Mouse (Mus musculus) midbrain, postnatal 0 days (tissue): ENCODE results near the gene Snx32. TPM values are rescaled to one million over a fixed set of nuclear protein-coding genes. Genes with fewer than 3 reads are reported as not detected.
"Not testable (repeated sequence)": the region's sequence is repeated elsewhere in the genome, so short reads cannot be mapped to it uniquely, and the experiment has no call there.

Experiments
- ATAC-seq: fragments of 200-750 bp; cut with Nextera tagmentation; 2 replicates; pipeline ENCODE4 v1.8.0; 2017; ENCODE audit warnings: moderate number of reproducible peaks, mild to moderate bottlenecking, moderate TSS enrichment, moderate library complexity; ENCODE audit not compliant: low FRiP score
- DNase-seq: peaks from one replicate; pipeline ENCODE4 v3.0.0-alpha.2; 2015; ENCODE audit warnings: low spot score
- H3K27ac ChIP-seq: fragments of 300-500 bp; sonication (generic); 2 replicates; pipeline ENCODE4 v1.5.1; 2014; ENCODE audit warnings: low read depth, mild to moderate bottlenecking, low read length, mixed read lengths
- H3K27me3 ChIP-seq: fragments of 300-500 bp; sonication (generic); 2 replicates; pipeline ENCODE4 v1.6.1; 2014; ENCODE audit warnings: low read length, control low read depth, mixed read lengths; ENCODE audit not compliant: insufficient read depth
- H3K36me3 ChIP-seq: fragments of 300-500 bp; sonication (generic); 2 replicates; pipeline ENCODE4 v1.6.1; 2014; ENCODE audit warnings: low read length, control low read depth, mixed read lengths; ENCODE audit not compliant: insufficient read depth
- H3K4me1 ChIP-seq: fragments of 300-500 bp; sonication (generic); 2 replicates; pipeline ENCODE4 v1.6.1; 2014; ENCODE audit warnings: mild to moderate bottlenecking, control low read depth, antibody characterized with exemption, low read length, mixed read lengths; ENCODE audit not compliant: insufficient read depth
- H3K4me2 ChIP-seq: fragments of 300-500 bp; sonication (generic); 2 replicates; pipeline ENCODE4 v1.6.1; 2014; ENCODE audit warnings: low read depth, mild to moderate bottlenecking, low read length, mixed read lengths; ENCODE audit not compliant: poor library complexity, severe bottlenecking
- H3K4me3 ChIP-seq: fragments of 300-500 bp; sonication (generic); 2 replicates; pipeline ENCODE4 v1.5.1; 2014; ENCODE audit warnings: low read depth, mild to moderate bottlenecking, low read length, moderate library complexity
- H3K9ac ChIP-seq: fragments of 300-500 bp; sonication (generic); replicated peaks from 2 replicates; pipeline ENCODE4 v1.6.1; 2014; ENCODE audit warnings: mild to moderate bottlenecking, low read length, moderate library complexity, mixed read lengths; ENCODE audit not compliant: poor library complexity, severe bottlenecking
- H3K9me3 ChIP-seq: fragments of 300-500 bp; sonication (generic); 2 replicates; pipeline ENCODE4 v1.6.1; 2016; ENCODE audit warnings: low read length, control low read depth
- CTCF ChIP-seq: IDR thresholded peaks from 2 replicates; pipeline ENCODE4 v1.5.1; 2016; ENCODE audit warnings: antibody characterized with exemption, mild to moderate bottlenecking
- WGBS: fragments of 180-500 bp; shearing (Covaris S2); extraction: QIAGEN DNeasy Blood & Tissue Kit; methylation state at CpG from one replicate; pipeline ENCODE4 v1.1.7; 2014; 5-methylcytosine and 5-hydroxymethylcytosine counted together
- polyA plus RNA-seq: library from polyadenylated mRNA; unstranded; fragments of >200 nt; fragmentation: Nextera tagmentation; extraction: Ambion mirVana; gene quantifications from 2 replicates; pipeline ENCODE4 v1.2.1, GENCODE M21; 2015
- total RNA-seq: library from RNA; depleted of rRNA; stranded (reverse); fragments of >200 nt; gene quantifications from 2 replicates; pipeline ENCODE4 v1.2.3, GENCODE M21; 2014

The Snx32 gene
- total and polyA plus RNA-seq, 2 experiments from 2014 or later = 86.2 to 88.7 TPM

DNA sequence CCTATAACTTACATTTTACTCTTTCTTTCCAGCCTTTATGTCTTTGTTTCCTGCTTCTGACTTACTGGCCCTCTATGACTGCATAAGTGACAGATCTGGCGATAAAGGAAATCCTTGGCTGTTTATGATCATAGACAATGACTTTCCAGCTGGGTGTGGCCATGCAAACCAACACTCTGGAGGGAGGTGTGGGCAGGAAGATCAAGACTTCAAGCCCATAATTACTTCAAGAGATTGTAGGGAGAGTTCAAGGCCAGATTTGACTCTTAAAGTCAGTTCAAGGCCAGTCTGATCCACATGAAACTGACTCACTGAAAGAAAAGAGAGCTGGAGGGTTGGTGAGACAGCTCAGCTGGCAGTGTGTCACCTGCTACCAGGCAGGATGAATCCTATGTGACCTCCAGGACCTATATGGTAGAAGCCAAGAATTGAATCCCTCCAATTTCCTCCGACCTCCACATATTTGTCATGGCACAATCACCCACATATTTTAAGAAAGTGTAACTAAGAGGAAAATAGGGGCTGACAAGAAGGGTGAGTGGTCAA lies 9.9 kb downstream of the Snx32 start:
- Histone ChIP-seq H3K4me2 (no peak overlapping the region), H3K4me3 (no peak overlapping the region), H3K27me3 (no peaks in the 10 kb centered on the region), H3K4me1 (no peaks in the 10 kb centered on the region), H3K9ac (no peak overlapping the region), H3K36me3 (peaks cover 29% of the 10 kb centered on the region; the same call in 1 of the 2 replicates), H3K9me3 (no peaks in the 10 kb centered on the region), H3K27ac (no peak overlapping the region)
- TF ChIP-seq CTCF = no peak
- DNase-seq (no peak), ATAC-seq (no peak)
- WGBS = 90% methylated on average over 2 of the region's 2 CpGs

DNA sequence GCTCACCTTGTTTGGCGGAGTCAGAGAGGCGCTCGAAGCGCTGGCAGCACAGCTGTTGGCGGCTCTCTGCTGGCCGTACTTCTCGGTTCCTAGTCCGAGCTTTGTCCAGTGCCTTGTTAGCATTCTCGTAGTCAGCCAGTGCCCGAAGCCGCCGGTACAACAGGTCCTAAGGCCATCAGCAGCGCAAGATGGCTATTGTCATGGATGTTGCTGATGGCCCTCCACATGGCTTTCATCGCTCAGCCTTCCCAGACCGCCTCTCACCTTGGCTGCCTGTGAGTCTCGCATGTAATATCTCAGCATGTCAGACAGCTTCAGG lies 14.3 kb downstream of the Snx32 start:
- Histone ChIP-seq H3K4me2 (no peak overlapping the region), H3K9ac (no peak overlapping the region), H3K4me3 (no peak overlapping the region), H3K9me3 (no peaks in the 10 kb centered on the region), H3K27me3 (no peaks in the 10 kb centered on the region), H3K27ac (no peak overlapping the region), H3K4me1 (no peaks in the 10 kb centered on the region), H3K36me3 (peaks cover 47% of the 10 kb centered on the region)
- DNase-seq = no peak
- TF ChIP-seq CTCF = no peak
- ATAC-seq = no peak
- WGBS = 89% methylated on average over 16 of the region's 16 CpGs

DNA sequence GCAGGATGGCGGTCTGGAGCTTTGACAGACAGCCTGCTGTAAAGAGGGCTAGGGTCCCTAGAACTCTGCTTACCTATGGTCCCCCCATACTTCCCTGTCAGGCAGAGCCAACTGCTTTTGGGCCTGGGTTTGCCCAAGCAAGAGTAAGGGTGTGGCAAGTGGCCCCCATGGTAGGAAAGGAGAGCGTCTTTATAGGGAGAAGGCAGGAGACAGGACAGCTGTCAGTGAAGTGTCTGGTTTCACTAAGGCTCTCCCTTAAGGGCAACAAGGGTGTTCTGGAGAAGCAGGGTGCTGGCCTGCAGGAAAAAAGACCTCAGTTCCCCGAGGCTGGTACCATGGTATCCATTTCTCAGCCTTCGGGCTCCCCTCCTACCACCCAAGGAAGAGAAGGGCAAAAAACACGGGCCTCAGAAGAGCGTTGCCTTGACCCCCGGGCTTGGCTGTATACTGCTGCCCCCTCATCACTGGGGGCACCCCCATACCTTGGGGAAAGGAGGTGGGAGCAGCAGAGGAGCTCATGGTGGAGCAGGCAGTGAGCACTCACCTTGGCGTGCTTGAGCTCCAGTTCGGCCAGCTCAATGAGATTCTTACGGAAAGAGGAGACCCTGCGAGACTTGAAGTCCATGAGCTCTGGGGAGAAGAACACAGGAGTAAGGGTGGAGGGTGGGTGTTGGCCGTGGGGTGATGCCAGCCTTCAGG lies 14.8 kb downstream of the Snx32 start:
- no peaks in the 10 kb centered on the region for H3K9me3 ChIP-seq
- DNase-seq = no peak
- H3K36me3 ChIP-seq = peaks cover 47% of the 10 kb centered on the region
- TF ChIP-seq CTCF = no peak
- H3K4me1 ChIP-seq = no peaks in the 10 kb centered on the region
- WGBS = 85% methylated on average over 12 of the region's 12 CpGs
- no peak overlapping the region for H3K27ac ChIP-seq
- ATAC-seq = no peak
- H3K4me3 ChIP-seq = no peak overlapping the region
- H3K4me2 ChIP-seq = no peak overlapping the region
- H3K27me3 ChIP-seq = no peaks in the 10 kb centered on the region
- H3K9ac ChIP-seq = no peak overlapping the region

DNA sequence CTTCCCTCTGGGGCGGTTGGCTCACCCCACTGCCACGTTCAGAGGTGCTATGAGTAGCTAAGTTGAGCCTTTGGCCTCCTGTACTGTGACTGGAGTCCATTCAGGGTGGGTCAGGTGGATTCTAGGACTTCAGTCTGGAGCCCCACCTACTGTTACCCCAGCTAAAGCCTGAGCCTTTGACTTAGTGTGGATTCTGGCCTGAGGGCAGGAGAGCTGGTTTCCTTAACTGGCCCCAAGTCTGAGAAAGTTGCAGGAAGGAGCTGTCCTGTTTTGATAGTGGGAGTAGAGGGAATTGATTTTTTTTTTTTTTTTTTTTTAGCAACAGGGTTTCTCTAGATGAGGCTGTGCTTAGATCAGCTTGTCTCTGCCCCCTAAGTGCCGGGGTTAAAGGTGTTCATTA lies 16.0 kb downstream of the Snx32 start:
- Histone ChIP-seq H3K27ac (no peak overlapping the region), H3K4me3 (no peak overlapping the region), H3K27me3 (no peaks in the 10 kb centered on the region), H3K36me3 (peaks cover 47% of the 10 kb centered on the region), H3K9ac (no peak overlapping the region), H3K4me2 (no peak overlapping the region), H3K9me3 (no peaks in the 10 kb centered on the region), H3K4me1 (no peaks in the 10 kb centered on the region)
- 83% methylated on average over 3 of the region's 3 CpGs for WGBS
- no peak for ATAC-seq
- TF ChIP-seq CTCF = no peak
- no peak for DNase-seq

DNA sequence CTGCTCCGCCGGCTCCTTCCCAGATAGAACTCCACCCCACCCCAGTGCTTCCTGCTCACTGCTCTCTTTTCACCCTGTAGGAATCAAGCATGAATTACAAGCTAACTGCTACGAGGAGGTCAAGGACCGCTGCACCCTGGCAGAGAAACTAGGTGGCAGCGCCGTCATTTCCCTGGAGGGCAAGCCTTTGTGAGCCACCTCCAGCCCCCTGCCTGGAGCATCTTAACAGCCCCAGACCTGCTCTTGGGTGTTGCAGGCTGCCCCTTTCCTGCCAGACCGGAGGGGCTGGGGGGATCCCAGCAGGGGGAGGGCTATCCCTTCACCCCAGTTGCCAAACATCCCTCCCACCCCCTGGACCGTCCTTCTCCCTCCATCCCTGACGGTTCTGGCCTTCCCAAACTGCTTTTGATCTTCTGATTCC lies 17.0 kb downstream of the Snx32 start:
- H3K4me2 ChIP-seq, DNase-seq, ATAC-seq, H3K4me1 ChIP-seq, H3K4me3 ChIP-seq, H3K27ac ChIP-seq, H3K27me3 ChIP-seq, H3K9me3 ChIP-seq, H3K9ac ChIP-seq: not testable (repeated sequence)
- peaks cover 46% of the 10 kb centered on the region for H3K36me3 ChIP-seq
- 58% methylated on average over 9 of the region's 9 CpGs for WGBS

DNA sequence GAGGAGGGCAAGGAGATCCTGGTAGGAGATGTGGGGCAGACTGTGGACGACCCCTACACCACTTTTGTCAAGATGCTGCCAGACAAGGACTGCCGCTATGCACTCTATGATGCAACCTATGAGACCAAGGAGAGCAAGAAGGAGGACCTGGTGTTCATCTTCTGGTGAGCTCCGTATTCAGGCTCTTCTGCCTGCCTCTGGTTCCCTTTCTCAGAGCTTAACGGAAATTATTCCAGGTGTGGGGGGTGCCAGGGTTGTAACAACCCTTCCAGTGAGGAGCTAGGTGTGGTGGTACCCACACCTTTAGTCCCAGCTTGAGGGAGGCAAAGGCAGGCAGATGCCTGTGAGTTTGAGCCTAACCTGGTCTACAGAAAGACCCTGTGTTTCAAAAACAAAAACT lies 17.7 kb downstream of the Snx32 start:
- Histone ChIP-seq H3K4me3 (no peak overlapping the region), H3K4me1 (no peaks in the 10 kb centered on the region), H3K9ac (no peak overlapping the region), H3K9me3 (no peaks in the 10 kb centered on the region), H3K27me3 (no peaks in the 10 kb centered on the region), H3K4me2 (no peak overlapping the region), H3K27ac (no peak overlapping the region), H3K36me3 (peaks cover 40% of the 10 kb centered on the region)
- TF ChIP-seq CTCF = no peak
- ATAC-seq (no peak), DNase-seq (no peak)
- WGBS = 90% methylated on average over 4 of the region's 4 CpGs
